Mouse (Mus musculus) left cerebral cortex, adult 2 months (tissue): Measurements from ENCODE around the gene Znfx1. TPM values are rescaled to one million over a fixed set of nuclear protein-coding genes. Genes with fewer than 3 reads are reported as not detected.

Experiments used
- DNase-seq, 2 experiments: peaks; one replicate each; pipeline ENCODE4 v3.0.0; 2021 to 2022; ENCODE audit warnings: low spot score in 2 of 2, mixed read lengths in 1 of 2; ENCODE audit errors: extremely low spot score in 1 of 2
- H3K27ac ChIP-seq: fragments of 200-600 bp; 2 replicates; pipeline ENCODE4 v1.8.1; 2022
- H3K4me3 ChIP-seq: fragments of 200-600 bp; 2 replicates; pipeline ENCODE4 v1.8.1; 2022
- CTCF ChIP-seq: fragments of 200-600 bp; IDR thresholded peaks from 2 replicates; pipeline ENCODE4 v1.8.1; 2022; ENCODE audit warnings: antibody characterized with exemption, mild to moderate bottlenecking, moderate library complexity
- intact Hi-C: fragments of 180-260 bp; cut with DNase I; formaldehyde crosslinking; loops from one replicate; pipeline ENCODE4 v1.15.1; 2025
- total RNA-seq, 2 experiments: library from RNA; stranded (reverse); gene quantifications; 2 replicates each; pipeline ENCODE4 v1.2.3; 2021

Znfx1 gene
- total RNA-seq, 2 experiments from 2014 or later = 76.7 to 80.7 TPM

DNA sequence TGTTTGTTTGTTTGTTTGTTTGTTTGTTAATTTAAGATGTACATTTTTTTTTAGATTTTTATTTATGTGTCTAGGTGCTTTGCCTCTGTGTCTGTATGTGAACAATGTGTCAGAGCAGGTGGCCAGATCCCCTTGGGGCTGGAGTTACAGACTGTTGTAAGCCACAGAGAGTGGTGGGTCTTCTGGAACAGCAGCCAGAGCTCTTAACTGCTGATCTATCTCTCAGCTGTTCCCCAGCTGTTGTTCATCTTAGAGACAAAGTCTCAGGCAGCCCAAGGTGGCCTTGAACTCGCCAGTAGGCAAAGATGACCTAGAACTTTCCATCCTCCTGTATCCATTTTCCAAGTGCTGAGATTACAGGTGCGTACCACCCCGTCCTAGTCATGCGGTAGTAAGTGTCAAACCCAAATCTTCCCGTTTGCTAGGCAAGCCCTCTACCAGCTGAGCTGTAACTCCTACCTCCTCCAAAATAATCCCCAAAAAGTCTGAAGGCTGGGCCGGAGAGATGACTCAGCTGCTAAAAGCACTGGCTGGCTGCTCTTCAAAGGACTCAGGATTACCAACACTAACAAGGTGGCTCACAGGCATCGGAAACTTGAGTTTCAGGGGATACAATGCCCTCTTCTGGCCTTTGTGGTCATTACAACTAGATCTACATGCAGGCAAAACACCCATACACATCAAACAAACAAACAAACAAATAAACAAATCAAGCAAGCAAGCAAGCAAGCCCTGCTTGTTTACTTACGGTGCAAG lies 58.5 kb downstream of the Znfx1 start:
- no peak overlapping the region for H3K27ac ChIP-seq
- peak; percentile 54 to 62 for DNase-seq
- TF ChIP-seq CTCF = peak; percentile 81
- H3K4me3 ChIP-seq = no peak overlapping the region
- intact Hi-C loops = loop anchor here (1.0 kb wide), 1 partner anchor 48 kb away; no protein-coding TSS in a partner anchor

DNA sequence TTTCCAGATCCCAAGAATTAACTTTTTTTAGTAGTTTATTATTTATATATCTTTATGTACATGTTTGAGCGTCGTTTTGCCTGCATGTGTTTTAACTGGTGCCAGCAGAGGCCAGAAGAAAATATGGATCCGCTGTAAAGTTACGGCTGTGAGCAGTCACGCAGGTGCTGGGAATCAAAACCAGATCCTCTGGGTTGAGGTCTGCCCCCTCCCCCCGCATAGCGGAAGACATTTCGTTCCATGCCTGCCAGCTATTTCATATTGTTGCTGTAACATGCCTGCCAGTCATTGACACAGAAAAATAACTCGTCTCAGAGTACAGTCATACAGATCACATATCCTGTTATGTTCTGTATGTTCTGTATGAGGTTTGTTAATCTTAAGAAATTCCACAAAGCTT lies 61.3 kb downstream of the Znfx1 start:
- intact Hi-C loops = no loop called here
- DNase-seq = no peak
- H3K27ac ChIP-seq = no peak overlapping the region
- H3K4me3 ChIP-seq = no peak overlapping the region
- TF ChIP-seq CTCF = no peak

DNA sequence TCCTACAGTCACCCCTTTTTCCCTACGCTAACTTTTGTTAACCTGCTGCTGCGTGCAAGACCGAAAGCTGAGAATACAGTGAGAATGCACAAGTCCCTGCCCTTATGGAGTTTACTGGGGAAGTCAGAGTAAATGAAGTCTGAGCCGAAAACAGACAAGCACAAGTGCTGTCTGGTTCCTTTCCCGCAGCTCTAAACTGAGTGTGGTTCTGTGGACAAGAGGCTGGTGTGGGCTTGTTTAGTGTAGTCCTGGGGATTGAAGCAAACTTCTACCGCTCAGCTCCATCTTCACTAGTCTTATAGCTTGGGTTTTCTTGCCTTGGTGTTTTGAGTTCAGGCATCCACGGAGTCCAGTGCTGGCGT lies 66.3 kb downstream of the Znfx1 start:
- peak overlapping the region; percentile 92 for H3K27ac ChIP-seq
- H3K4me3 ChIP-seq = peak overlapping the region; percentile 88
- intact Hi-C loops = loop anchor here (2.0 to 5.0 kb wide), 2 partner anchors 40 to 89 kb away; partner anchors contain the start of gene Cse1l
- TF ChIP-seq CTCF = no peak
- no peak for DNase-seq

DNA sequence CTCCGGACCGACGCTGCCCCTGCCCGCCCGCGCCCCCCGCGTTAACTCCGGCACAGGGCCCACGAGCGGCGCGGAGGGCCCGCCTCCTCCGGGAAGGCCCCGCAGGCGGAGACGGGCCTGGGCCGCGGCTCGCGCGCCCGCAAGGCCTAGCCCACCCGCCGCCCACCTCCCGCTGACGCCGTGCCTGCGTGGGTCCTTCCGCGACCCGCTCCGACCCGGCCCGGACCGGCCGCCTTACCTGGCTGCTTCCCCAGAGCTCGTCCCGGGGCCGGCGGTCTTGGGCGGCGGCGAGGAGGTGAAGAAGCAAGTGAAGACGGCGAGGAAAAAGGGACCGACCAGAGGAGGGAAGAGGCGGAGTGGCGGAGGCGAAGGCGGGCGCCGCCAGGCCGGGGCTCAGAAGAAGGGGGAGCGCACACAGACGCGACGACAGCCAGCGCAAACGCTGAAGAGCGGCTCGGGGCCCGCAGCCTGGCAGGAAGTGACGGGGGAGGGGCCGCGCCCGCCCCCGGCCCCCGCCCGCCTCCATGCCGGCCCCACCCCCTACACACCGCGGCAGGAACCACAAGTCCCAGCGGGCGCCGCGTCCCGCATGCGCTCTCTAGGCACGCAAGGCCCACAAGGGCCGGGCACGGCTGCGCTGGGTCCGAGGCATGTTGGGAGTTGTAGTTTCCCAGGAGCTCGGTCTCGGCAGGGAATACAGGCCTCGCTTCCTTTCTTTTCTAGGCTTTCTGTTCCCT lies 66.9 kb downstream of the Znfx1 start, which contains the start of gene Stau1:
Stau1 (minus strand) TSS at position 504 of the 737 bp plus-strand sequence.
- TF ChIP-seq CTCF = no peak
- H3K27ac ChIP-seq = peak within 1 kb of the TSS; percentile 97
- intact Hi-C loops = loop anchor here (2.0 to 5.0 kb wide), 2 partner anchors 39 to 89 kb away; partner anchors contain the start of gene Cse1l
- DNase-seq = peak; percentile 93 to 97
- H3K4me3 ChIP-seq = peak within 1 kb of the TSS; percentile 88

DNA sequence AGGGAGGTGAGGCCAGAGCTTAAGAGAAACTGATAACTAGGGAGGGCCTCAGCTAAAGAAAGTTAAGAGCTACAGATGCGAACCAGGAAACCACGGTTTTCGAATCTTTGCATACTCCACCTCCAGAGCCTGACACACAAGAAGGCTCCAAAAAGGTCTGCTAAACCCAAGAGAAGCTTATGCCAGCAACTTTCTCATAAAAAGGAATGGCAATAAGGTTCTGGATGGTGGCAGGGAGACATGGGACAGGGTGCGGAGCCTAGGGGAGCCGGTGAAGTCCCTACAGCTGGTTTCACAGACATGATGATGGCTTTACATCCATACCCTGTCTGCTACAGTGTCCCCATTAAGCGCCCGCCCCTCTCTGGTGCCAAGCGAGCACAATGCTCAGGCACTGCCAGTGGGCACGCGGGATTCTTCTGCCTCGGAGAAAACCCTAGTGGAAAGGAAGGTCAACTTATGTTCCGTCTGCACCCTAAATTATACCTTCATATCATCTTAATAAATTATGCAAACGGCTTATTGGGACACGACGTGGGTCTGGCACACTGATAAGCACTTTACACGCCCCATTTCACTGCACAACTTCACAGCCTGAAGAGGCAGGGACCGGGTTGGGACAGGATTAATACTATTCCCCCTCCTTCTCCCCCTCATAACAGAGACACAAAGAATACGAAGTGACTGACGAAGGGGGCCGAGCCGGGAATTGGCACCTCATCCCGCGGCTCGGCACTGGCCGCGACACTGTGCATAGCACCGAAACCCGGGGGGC lies 67.6 kb downstream of the Znfx1 start:
- Histone ChIP-seq H3K4me3 (peak overlapping the region; percentile 88), H3K27ac (peak overlapping the region; percentile 97)
- intact Hi-C loops = loop anchor here (5.0 kb wide), 1 partner anchor 88 kb away; the partner anchor contains the start of gene Cse1l
- peak in 1 of 2 experiments; percentile 16 for DNase-seq
- TF ChIP-seq CTCF = no peak

DNA sequence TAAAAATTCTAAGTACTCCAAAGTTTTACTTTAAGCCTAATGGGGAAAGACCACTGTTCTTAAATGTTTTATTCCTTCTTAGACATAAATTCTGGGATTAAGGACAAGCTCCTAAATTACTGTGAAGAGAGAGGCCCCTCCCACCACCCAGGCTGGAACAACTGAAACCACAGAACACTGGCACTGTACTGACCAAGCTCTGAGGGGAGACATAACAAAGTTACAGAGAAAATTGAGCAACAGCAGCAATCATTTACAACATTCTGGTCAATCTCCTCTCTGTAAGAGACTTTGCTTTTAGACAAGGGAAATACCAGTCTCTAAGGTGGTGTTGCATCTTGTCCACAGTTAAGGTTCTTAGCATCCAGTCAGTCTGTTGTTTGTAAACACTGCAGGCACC lies 70.9 kb downstream of the Znfx1 start:
- intact Hi-C loops = no loop called here
- Histone ChIP-seq H3K27ac (no peak overlapping the region), H3K4me3 (no peak overlapping the region)
- DNase-seq = no peak
- TF ChIP-seq CTCF = no peak

DNA sequence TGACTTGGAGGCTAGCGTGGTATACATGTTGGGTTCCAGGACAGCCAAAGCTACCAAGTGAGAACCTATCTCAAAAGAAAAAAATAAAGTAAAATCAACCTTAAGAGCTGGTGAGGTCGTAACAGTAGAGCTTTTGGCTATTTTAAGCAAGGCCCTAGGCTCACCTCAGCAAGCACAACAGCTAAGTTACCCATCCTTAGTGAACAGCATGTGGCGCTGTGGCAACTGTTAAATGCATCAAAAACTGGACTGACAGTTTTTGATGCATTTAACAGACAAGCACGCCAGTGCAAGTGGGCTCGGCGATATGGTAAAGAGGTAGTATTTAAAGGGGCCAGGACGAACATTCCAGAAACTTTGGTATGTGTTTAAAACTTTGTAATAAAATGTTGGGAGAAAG lies 72.0 kb downstream of the Znfx1 start:
- no peak for TF ChIP-seq CTCF
- no peak for DNase-seq
- no peak overlapping the region for H3K4me3 ChIP-seq
- intact Hi-C loops = no loop called here
- H3K27ac ChIP-seq = no peak overlapping the region

Other genes with a start within 250 kb of the Znfx1 start
- gene Cse1l, start 157.0 kb downstream of the Znfx1 start, total RNA-seq = 10 to 100 TPM; 52.2 to 60.6 TPM
- 10 to 100 TPM; 73.3 to 77.4 TPM for gene Stau1, start 66.7 kb downstream of the Znfx1 start, total RNA-seq
- 10 to 100 TPM; 34.6 to 35.5 TPM for gene Ddx27, start 47.8 kb downstream of the Znfx1 start, total RNA-seq
- gene Kcnb1, start 127.1 kb upstream of the Znfx1 start, total RNA-seq = 100 to 1,000 TPM; 230 to 237 TPM
- 1 to 10 TPM; 1.4 to 1.8 TPM for gene Ptgis, start 177.6 kb upstream of the Znfx1 start, total RNA-seq